Mouse (Mus musculus): Measurements from ENCODE around the gene Lhx4.

Gene Lhx4

DNA sequence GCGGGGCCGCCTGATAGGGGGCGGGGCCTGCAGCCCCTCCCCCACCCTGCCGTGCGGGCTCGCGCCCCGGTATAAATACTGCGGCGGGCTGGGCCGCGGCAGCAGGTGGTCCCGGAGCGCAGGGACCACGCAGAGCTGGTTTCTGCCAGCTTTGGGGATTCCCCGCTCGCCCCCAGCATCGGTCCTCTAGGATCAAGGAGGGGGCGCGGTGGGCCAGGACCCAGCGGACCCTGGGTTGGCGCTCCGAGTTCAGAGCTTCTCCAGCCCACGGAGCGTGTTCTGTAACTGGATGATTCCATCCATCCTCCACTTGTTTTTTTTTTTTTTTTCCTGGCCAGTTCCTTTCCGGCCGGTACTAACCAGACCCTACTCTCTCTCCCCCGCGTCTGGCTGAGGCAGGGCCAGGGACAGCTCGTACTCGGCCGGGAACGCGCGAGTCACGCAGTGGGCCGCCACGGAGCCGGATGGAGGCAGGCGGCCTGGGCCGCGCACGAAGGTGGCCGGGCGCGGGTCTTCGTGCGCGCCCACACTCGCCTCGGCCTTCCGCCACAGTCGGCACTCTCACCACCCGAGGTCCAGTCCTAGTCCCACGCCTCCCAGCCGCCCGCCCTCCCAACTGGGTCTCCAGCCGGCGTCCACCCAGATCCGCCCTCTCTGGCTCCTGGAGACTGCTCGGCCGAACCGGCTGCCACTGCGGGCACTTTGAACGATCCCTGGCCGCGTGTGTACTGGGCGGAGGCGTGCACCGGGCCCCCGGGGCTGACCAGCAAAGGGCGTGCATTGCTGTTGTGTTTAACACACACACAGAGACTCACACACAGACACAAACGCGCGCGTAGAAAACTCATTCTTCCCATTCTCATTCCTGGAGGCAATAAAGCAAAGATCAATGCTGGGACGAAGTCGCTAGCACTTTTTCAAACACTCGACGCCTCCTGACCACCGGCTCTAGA, 8.8 kb downstream of the Lhx4 start:
- DNase-seq (ENCODE audit: low read depth, low spot score), result peak; percentile 62

DNA sequence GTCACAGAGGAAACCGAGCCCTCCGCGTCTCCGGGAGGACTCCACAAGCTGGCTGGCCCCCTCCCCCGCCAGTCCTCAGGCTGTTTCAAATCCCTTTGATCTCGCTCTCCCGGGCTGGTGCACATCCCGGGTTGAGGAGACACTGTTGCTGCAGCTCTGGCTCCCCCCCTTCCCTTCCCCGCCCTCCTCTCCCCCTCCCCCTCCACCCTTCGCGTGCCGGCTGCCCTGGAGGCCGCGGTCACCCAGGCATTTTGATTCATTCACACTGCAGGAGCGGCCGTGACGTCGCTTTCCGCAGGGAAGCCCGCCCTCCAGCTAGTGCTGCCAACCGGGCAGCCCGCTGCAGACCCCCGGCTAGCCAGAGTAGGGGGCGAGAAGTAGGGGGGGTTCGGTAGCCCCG, 9.5 kb downstream of the Lhx4 start:
- peak; percentile 84 for DNase-seq (ENCODE audit: low read depth, low spot score)

DNA sequence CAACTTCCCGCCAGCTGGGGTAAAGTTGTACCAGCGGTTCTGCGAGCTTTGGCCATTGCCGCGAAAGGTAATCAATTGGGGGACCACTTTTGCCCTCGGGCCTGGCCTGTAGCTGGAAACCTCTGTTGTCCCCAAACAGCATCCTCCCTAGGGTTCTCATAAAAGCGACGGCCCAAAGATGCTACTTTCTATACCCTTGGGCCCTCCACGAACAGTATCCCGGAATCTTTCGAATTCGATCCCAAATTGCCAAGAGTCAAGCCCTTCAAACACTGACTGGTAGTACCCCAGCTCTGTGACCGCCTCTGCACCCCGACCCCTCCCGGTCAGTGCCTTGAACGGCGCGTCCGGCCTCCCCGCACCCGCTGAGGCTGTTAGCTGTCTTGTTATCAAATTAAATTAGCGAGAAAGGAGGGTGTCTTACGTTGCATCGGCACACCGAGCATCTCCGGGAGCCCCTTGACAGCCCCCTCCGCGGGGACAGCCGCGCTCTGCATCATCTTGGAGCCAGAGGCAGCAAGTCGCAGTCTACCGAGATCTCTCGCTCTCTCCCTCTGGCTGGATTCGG, 10.0 kb downstream of the Lhx4 start:
- DNase-seq (ENCODE audit: low read depth, low spot score), result no peak

DNA sequence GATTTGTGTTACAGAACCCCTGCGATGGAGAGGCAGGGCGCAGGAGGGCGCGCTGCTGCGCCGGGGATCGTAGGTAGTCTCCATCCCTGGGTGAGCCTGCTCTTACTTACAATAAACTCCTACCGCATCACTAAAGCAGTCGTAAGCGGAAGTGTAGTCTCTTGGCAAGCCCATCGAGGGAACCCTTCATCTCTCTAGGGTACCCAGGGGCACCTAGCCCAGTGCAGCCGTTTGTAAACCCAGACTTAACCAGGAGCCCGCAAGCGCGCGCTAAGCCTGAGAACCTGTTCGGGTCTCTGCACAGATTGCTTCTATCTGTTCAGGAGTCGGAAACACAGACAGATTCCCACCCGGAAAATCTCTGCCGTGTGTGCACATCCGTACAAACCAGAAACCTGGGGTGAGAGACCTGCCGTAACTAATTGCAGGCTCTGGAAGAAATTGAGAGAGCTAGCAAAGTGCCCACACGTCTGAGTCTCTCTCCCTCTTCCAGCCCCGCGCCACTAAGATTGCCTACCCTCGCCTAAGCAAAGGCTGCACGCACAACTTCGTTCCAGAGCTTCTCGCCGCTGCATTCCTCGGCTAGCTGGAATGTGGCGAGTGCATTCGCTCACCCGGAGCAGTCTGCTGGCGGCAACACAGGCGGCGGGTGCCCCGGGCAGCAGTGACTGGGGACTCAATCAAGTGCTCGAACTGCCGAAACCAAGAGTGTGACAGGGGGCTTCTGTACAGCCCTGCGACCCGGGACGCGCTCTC, 10.7 kb downstream of the Lhx4 start:
- DNase-seq (ENCODE audit: low read depth, low spot score), result peak; percentile 80

DNA sequence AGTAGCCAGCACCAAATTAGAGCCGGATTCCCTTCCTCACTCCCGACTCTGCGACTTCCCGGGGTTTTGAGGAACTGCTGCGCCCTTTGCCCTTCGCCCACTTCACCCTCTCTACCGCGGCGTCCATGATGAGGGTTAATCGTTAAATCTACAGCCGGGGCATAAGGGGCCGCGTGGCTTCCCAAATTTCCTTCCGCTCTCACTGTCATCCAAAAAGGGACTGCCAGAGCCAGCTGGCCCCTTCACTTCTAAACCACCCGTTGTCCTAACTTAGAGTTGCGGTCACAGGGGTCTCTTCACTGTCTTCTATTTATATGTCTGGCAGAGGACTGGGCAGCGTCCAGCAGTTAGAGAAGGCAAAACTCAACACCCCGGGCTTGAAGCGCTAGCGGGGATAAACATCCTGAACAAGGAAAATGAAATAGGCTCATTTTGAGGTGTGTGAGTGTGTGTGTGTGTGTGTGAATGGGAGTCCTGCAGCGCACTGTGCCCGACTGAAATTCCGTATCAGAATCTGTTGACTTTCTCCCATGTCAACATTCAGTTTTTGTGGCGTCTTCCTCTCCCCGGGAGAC, 13.6 kb downstream of the Lhx4 start:
- peak; percentile 28 for DNase-seq (ENCODE audit: low read depth, low spot score)

DNA sequence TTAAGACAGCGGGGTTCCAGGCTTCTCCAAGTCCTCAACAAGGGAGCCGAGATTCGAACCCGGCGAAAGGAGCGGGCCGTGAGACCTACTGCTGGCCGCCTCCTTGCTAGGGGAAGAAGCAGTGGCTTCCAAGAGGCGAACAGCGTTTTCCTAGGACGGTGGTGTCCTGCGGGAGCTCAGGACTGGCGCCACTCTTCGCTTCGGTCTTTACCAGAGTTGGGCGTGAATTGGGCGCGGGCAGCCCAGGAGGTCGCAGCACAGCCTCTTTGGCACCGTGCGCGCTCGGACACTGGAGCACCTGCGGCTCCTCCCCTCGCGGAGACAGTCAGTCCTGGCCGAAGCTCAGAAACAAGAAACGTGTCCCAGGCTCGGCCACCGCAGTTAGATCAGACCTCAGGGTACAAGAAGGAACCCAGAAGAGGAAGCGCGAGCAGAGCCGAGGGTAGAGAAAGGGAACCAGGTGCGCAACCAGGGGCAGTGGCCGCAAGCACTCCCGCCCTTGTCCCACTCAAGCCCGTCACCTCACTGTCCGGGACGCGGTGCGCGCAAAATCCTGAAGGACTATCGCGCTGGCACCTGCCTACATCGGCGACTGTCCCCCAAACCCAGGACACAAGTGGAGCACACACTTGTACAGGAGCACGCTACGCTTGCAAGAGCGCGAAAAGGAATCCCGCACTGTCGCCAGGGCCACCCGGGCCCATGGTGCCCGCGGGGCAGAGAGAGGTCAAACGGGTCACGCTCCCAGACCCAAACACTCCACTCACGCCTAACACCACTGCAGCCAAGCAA, 14.3 kb downstream of the Lhx4 start:
- peak; percentile 71 for DNase-seq (ENCODE audit: low read depth, low spot score)

DNA sequence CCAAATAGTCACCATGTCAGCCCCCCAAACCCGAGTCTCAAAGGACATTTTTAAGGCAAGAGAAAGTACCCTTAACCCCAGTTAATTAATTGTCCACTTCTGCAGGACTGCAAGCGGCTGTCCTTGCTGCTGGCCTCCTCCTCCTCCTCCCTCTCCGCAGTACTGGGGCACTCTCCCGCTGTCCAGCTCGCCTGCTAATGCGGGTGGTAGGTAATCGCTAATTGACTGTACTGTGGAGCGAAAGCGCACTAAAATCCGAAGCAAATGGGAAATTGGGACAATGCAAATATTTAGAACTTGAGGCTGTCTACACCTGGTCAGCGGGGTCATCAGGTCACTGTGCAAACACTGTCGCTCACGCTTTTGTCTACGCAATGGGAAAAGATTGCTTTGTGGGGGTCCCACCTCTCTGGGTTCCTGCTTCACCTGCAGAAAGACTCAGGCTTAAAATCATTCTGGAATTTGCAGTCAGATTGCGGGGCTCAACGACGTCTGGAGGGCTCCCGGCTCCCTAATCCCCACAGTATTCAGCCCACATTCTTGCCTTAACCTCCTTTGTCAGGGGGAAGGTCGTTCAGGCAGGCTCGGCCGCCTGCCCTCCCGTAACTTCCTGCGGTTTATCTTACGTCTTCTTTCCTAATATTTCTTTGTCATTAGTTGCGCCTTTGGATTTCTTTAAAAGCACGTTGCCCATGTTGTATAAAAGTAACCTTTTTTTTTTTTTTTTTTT, 15.2 kb downstream of the Lhx4 start:
- peak; percentile 35 for DNase-seq (ENCODE audit: low read depth, low spot score)

DNA sequence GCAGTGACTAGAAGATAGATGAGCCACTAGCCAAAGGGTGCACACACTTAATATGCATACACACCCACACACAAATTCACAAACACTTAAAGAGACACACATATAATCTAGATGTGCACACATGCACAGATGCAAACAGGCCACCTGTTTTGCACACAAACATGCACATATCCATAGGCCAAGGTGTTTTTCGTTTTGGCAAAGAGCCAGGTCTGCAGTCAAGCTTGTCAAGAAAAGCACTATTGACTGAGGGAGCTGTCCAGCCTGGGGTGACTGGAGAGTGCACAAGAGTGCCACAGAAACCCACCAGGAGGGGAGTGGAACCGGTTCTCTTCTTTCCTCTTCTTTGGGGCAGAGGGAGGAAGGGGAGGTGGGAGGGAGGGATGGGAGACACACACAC, 20.3 kb downstream of the Lhx4 start:
- no peak for DNase-seq (ENCODE audit: low read depth, low spot score)

DNA sequence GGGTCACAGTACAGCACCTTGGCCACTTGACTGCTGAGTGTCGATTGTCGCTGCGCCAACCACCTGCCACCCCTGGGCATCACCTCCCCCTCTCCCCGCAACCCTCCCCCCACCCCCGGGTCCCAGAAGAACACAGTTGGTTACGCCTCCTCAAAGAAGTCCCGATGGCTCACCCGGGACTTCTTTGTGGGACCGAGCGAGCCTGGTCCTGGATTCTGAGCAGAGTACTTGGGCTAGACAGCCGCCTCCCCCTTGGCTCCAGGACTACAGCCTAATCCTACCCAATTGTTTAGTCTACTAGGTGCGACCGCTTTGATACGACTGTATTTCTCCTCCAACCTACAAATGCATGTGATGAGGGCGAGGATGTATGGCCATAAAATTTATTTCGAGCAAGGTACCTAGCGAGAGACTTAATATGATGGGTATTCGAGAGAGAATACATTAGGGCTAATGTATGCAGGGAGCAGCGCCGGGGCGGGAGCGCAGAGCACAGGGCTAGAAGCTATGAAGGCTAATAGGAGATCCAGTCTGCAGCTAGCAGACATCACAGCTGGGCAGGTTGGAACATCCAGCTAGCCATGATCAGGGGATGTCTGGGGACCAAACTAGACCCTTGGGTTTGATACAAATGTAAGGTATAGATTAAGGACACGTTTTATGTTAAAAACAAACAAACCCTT, 22.2 kb downstream of the Lhx4 start:
- DNase-seq (ENCODE audit: low read depth, low spot score), result no peak

DNA sequence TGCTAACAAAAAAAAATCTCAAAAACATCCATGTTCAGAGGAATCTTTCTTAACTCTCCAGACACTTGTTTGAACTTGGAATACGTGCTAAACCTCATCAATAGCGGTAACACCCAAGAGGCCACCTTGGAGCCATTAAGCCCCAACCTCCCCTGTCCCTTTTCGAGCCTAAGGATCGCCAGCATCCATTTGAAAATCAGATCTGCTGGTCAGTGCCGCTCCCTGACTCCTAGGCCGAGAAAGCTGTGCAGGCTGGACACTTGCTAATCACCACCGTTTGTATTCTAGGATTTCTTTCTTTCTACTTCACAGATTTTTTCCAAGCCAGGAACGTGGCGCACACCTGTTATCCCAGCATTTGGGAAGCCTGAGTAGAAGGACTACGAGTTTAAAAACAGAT, 23.7 kb downstream of the Lhx4 start:
- DNase-seq (ENCODE audit: low read depth, low spot score), result no peak

DNA sequence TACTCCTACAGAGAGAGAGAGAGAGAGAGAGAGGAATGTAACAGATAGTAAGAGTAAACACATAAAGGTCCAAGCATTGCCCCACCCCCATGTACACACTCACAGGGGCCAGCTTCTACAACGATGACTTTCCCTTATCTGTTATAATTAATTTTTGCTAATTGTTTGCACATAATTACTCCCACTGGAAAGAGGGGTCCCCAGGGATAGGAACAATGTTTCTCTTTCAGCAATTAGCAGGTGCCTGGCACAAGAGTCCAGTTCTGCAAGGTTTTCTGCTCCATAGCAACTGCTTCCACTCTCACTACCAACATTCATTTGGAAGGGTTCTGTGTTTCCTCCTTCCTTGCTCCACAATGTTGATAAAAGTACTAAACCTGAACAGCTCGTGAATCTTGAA, 25.6 kb downstream of the Lhx4 start:
- no peak for DNase-seq (ENCODE audit: low read depth, low spot score)

DNA sequence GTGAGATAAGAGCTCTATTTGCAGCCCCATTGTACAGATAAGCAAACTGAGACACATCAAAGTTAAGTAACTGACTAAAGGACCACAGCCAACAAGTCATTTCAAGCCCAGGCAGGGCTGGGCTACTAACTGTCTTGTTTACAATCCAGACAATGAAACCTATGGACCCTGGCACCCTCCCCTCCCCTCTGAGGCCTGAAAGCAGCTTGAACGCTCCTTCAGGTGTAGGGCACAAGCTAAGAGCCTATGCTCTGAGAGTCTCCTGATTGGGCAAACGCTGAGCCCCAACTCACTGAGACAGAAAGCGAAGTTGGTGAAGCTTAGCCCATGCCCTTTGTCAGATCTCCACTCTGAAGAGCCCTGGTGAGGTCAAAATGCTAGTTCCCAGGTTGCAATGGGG, 27.2 kb downstream of the Lhx4 start:
- DNase-seq (ENCODE audit: low read depth, low spot score), result no peak

DNA sequence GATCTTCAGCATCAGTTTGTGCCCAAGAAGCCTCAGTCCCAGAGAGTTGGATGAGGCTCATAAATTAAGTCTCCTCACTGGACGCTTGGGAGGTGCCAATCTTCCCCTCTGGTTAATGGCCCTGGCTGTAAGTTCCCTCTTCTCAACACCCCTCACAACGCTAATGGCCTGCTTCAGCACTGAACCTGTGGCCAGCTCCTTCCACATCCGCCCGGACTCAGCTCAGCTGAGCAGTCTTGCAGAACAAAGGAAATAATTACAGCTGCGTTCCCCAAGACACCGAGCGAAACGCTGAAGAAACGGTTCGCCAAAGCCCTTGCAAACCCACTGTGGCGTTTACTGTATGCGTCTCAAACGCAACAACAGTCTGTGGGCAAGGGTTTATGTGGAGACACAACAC, 29.3 kb downstream of the Lhx4 start:
- DNase-seq (ENCODE audit: low read depth, low spot score), result peak; percentile 69

DNA sequence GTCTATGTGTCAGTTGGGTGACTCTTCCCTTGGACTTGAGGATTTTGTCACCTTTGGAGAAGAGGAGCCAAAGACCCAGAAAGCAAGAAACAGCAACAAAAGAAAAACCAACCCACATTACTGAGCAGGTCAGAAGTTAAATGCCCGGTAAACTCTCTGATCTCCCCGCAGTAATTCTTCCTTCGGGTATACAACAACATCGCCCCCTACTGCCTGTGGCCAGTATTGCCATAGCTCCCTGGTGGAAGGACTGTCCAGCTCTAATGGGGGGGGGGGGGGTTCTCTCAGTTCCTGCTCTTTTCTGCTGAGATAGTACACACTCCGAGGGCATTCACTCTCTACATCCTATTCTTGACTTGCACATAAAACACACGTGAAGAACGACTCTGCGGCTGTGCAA, 30.0 kb downstream of the Lhx4 start:
- DNase-seq (ENCODE audit: low read depth, low spot score), result peak; percentile 65

DNA sequence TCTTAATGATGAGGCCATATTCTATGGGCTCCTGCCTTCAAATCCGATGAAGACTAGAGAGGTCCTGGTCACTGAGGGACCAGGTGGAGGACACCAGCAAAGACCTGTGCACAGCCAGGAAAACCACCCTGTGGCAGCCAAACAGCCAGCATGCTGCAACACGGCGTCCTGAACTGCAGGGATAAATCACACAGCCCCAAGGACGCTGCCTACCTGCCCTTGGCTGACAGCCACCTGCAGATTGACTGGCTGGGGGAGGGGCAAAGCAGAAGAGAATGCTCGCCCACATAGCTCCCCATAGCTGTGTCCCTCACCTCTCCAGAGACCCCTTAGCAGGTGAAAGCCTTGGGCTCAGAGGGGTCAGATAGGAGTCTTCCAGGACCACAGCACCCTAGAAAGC, 31.5 kb downstream of the Lhx4 start:
- DNase-seq (ENCODE audit: low read depth, low spot score), result no peak

DNA sequence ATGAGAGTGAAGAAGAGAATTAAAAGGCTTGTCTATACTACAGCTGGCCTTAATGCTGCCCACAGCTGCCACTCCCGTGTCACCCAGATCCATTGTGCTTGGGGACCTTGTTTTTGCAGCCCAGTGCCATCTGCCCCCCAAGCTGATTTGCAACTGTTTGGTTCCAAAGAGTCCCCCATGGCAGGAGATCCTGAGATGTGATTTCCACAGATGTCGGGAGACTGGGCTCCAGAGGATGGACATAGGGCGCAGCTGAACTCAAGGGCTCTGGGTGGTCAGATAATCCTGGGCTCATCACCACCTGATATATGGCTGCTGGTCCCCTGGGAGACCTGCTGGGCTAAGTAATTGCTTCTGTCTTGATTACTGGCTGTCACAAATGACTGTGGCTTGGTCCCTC, 32.6 kb downstream of the Lhx4 start:
- DNase-seq (ENCODE audit: low read depth, low spot score), result no peak

DNA sequence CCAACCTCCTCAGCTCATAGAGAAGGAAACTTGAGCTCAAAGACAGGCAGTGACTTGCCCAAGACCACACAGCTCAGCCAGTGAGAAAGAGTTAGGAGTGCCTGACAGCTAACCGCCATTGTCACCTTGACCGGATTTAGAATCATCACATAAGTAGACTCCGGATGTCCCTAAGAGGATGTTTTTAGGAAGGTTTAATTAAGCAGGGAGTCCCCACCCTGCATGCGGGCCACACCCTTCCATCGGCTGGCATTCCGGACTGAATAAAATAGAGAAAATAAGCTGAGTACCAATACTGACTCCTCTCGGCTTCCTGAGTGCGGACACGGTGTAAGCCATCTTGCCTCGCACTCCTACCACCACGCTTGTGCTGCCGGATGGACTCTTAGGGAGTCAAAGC, 34.2 kb downstream of the Lhx4 start:
- DNase-seq (ENCODE audit: low read depth, low spot score), result peak; percentile 50

DNA sequence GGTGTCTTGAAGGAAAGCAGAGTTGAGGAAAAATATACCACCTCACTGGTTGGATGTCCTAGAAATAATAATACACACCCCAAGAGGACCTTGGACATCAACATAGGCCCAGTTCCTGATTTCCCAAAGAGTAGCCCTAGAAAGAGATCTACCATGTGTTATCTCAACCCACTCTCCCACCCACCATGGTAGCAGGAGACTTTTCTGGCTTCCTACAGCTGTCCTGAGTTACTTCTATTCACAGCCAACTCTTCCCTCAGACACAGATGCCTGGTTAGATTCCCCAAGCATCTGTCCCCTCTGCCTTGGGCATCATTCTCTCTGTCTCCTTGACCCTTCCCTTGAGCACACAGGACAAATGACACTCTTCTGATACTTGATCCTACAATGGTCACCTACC, 36.1 kb downstream of the Lhx4 start:
- no peak for DNase-seq (ENCODE audit: low read depth, low spot score)

DNA sequence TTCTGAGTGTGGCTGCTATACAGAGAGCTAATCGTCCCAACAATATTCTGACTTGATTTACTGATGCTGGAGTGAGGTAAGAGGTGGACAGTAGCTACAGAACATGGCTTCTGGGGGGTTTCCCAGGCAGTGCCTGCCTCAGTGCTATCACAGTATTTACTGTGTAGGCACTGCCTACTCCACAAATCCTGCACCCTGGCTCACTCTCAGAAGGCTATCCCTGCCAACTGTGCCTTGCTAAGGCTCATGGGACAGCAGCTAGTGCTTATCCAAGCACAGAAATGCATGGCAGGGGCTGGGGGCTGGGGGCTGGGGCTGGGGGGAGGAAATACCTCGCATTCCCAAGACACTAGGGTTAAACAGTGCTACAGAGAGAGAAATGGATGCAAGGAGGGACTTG, 38.2 kb downstream of the Lhx4 start:
- no peak for DNase-seq (ENCODE audit: low read depth, low spot score)

DNA sequence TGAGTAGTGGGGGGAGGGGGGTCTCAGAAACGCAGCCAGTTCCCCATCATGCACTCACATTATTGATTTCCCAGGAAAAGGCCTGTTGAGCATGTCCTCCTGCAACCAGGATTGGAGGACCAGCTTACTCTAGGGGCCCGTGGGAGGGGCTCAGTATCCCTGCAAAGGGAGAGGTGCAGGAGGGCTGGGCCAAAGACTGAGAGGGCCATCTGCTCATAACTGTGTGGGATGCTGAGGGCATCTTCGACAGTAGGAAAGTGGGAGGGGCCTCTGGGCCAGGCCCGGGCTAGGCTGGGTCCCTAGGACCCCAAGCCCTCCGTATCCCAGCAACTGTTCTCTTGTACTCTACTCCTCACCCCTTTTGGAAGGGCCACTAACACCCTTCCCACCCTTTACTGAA, 47.3 kb downstream of the Lhx4 start:
- no peak for DNase-seq (ENCODE audit: low read depth, low spot score)

All from ZHBTc4 (cell line).